Mouse (Mus musculus) bone marrow, adult 2 months (tissue): ENCODE results near the gene Pakap. TPM values are rescaled to one million over a fixed set of nuclear protein-coding genes. Genes with fewer than 3 reads are reported as not detected.

Experiments
- H3K27ac ChIP-seq: fragments of 200-500 bp; 2 replicates; pipeline ENCODE4 v1.5.1; 2012; ENCODE audit warnings: low read depth, mild to moderate bottlenecking, control low read depth, inconsistent platforms, low read length; ENCODE audit not compliant: control insufficient read depth, poor library complexity, insufficient read depth
- H3K4me1 ChIP-seq: fragments of 200-500 bp; 2 replicates; pipeline ENCODE4 v1.6.1; 2011; ENCODE audit warnings: low read length; ENCODE audit not compliant: control insufficient read depth, insufficient read depth
- H3K4me3 ChIP-seq: fragments of 200-500 bp; replicated peaks from 2 replicates; pipeline ENCODE3; 2011; ENCODE audit warnings: mild to moderate bottlenecking, low read depth, low read length, control low read depth; ENCODE audit not compliant: control insufficient read depth
- CTCF ChIP-seq: fragments of 200-500 bp; IDR thresholded peaks from 2 replicates; pipeline ENCODE4 v1.5.1; 2011; ENCODE audit warnings: low read length, control low read depth; ENCODE audit not compliant: control insufficient read depth, insufficient read depth
- POLR2A ChIP-seq: fragments of 200-500 bp; IDR thresholded peaks from 2 replicates; pipeline ENCODE4 v1.6.1; 2011; ENCODE audit warnings: low read depth, mild to moderate bottlenecking, control low read depth, low read length, borderline replicate concordance; ENCODE audit not compliant: control insufficient read depth
- WGBS: fragments of 180-500 bp; shearing (Covaris S2); methylation state at CpG from one replicate; pipeline ENCODE4 v1.1.7; 2018; 5-methylcytosine and 5-hydroxymethylcytosine counted together
- polyA plus RNA-seq: library from polyadenylated mRNA; stranded (reverse); fragments of >200 nt; gene quantifications from 2 replicates; pipeline ENCODE4 v1.2.4, GENCODE M21; 2011; ENCODE audit warnings: low replicate concordance; ENCODE audit not compliant: missing spikeins, insufficient read depth, insufficient read length

Pakap gene
- polyA plus RNA-seq, 1 experiment = 1.9 TPM

GRCm38 (mm10) chr4:57569069-57569355, 1.0 kb downstream of the Pakap start:
- H3K4me1 ChIP-seq = no peaks in the 10 kb centered on the region
- H3K4me3 ChIP-seq = no peak overlapping the region
- H3K27ac ChIP-seq = no peak overlapping the region
- no peak for TF ChIP-seq POLR2A
- no peak for TF ChIP-seq CTCF
- WGBS = 85% methylated on average over 4 of the region's 4 CpGs

GRCm38 (mm10) chr4:57569711-57570110, 1.7 kb downstream of the Pakap start:
- 67% methylated on average over 6 of the region's 6 CpGs for WGBS
- TF ChIP-seq POLR2A (no peak), CTCF (no peak)
- Histone ChIP-seq H3K4me1 (no peaks in the 10 kb centered on the region), H3K4me3 (no peak overlapping the region), H3K27ac (no peak overlapping the region)

DNA sequence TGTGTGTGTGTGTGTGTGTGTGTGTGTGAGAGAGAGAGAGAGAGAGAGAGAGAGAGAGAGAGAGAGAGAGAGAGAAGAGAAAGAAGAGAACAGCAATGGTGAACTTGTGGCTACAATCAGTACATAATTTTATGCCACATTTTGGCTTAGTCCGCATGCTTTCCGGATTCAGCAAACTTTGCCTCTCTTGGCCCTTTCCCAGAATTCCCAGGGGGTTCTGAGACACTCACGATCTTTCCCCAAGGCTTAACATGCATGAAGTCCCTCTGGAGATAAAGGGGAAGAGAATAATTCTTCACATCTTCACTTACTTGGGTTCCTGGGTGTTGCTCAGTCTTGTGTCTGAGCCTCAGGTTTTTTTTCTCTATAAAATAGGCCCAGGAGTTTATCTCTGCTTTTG, 2.2 kb downstream of the Pakap start:
- TF ChIP-seq CTCF (no peak), POLR2A (no peak)
- WGBS = 82% methylated on average over 3 of the region's 3 CpGs
- Histone ChIP-seq H3K4me1 (no peaks in the 10 kb centered on the region), H3K4me3 (no peak overlapping the region), H3K27ac (no peak overlapping the region)

GRCm38 (mm10) chr4:57574181-57574580, 6.2 kb downstream of the Pakap start:
- TF ChIP-seq POLR2A (no peak), CTCF (no peak)
- H3K4me1 ChIP-seq = no peaks in the 10 kb centered on the region
- WGBS = 78% methylated on average over 3 of the region's 3 CpGs
- no peak overlapping the region for H3K27ac ChIP-seq
- no peak overlapping the region for H3K4me3 ChIP-seq

- Histone ChIP-seq H3K27ac (no peak overlapping the region), H3K4me1 (no peaks in the 10 kb centered on the region), H3K4me3 (no peak overlapping the region)
- WGBS = 68% methylated on average over 6 of the region's 6 CpGs
- TF ChIP-seq POLR2A (no peak), CTCF (no peak)
These were observed 6.7 kb downstream of the Pakap start for GRCm38 (mm10) chr4:57574646-57575045.

- Histone ChIP-seq H3K4me1 (no peaks in the 10 kb centered on the region), H3K27ac (no peak overlapping the region), H3K4me3 (no peak overlapping the region)
- 69% methylated on average over 5 of the region's 5 CpGs for WGBS
- TF ChIP-seq POLR2A (no peak), CTCF (no peak)
These were observed 7.7 kb downstream of the Pakap start for GRCm38 (mm10) chr4:57575686-57576085.

DNA sequence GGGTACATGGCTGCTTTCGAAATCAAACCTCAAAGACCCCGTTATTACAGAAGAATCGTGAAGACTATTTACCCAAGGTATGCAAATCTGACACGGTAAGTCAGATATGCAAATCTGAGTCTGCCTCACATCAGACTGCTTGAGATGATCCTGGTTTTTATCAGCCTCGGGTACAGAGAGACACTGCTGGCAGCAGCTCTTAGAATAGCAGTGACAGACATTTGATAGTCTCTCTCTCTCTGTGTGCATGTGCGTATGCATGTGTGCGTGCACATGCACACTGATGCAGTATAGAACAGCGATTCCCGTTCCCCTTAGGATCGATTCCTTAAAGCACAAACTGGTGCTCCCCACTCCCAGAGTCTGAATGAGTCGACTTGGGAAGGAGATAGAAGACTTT, 8.1 kb downstream of the Pakap start:
- 78% methylated on average over 11 of the region's 11 CpGs for WGBS
- Histone ChIP-seq H3K4me1 (no peaks in the 10 kb centered on the region), H3K27ac (no peak overlapping the region), H3K4me3 (no peak overlapping the region)
- TF ChIP-seq POLR2A = no peak
- no peak for TF ChIP-seq CTCF

DNA sequence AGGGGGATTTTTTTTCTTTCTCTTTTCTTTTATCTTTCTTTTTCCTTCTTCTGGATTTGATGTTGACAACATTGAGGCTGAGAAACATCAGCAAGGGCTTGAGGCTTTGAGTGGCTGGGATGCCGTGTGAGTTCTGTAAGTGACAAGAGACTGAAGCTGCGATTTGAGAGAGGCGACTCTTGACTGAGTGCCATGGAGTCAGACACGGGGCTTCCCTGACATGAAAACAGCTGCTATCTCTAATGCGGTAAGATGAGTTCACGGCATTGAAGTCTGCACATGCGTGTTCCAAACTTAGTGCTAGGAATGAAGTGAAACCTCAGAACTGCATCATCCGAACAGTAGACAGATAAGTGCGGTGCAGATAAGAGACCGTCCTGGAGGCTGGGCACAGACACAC, 11.7 kb downstream of the Pakap start:
- WGBS = 90% methylated on average over 10 of the region's 10 CpGs
- Histone ChIP-seq H3K4me1 (no peaks in the 10 kb centered on the region), H3K27ac (no peak overlapping the region), H3K4me3 (no peak overlapping the region)
- no peak for TF ChIP-seq POLR2A
- TF ChIP-seq CTCF = no peak

- 77% methylated on average over 6 of the region's 6 CpGs for WGBS
- no peak overlapping the region for H3K4me3 ChIP-seq
- TF ChIP-seq POLR2A (no peak), CTCF (no peak)
- no peaks in the 10 kb centered on the region for H3K4me1 ChIP-seq
- H3K27ac ChIP-seq = no peak overlapping the region
These were observed 17.4 kb downstream of the Pakap start for GRCm38 (mm10) chr4:57585281-57585800.
